9 mouse cellular contexts compared by ENCODE assay signal in genomic region chr11:120538485-120538884, GRCm38 (mm10). TPM values are rescaled to one million over a fixed set of nuclear protein-coding genes. Genes with fewer than 3 reads are reported as not detected.
DNase-seq lines count a peak whose midpoint lies in the region; ATAC-seq lines count a peak whose summit lies in the region.
"Had no signal": no experiment of that assay in that cellular context is flagged by ENCODE, and none has a peak within 500 bp of the region (broad histone marks: within the 10 kb centered on the region; RNA-seq: fewer than 3 reads in every experiment).

No protein-coding gene starts in this region.

- 78% methylated on average over 3 of the region's 3 CpGs for WGBS in heart, embryonic 10.5 days
- 72% methylated on average over 3 of the region's 3 CpGs for WGBS in kidney, embryonic 14.5 days

- peak overlapping the region; percentile 45; the same call in 1 of the 2 replicates for H3K9ac ChIP-seq in kidney, embryonic 14.5 days (ENCODE audit: low read depth, low read length)

- no peak overlapping the region for H3K4me2 ChIP-seq in kidney, embryonic 14.5 days (replicated peaks; ENCODE audit: low read depth, low read length)

- peak overlapping the region; percentile 78 for H3K27ac ChIP-seq in heart, embryonic 10.5 days
- H3K27ac ChIP-seq in kidney, embryonic 14.5 days (ENCODE audit: low read depth, low read length): peak overlapping the region; percentile 92

- H3K4me1 ChIP-seq in heart, embryonic 10.5 days: peaks cover 41% of the 10 kb centered on the region
- H3K4me1 ChIP-seq in kidney, embryonic 14.5 days (ENCODE audit: control insufficient read depth, insufficient read depth, low read length): peaks cover 20% of the 10 kb centered on the region

- H3K36me3 ChIP-seq in heart, embryonic 10.5 days: peaks cover 17% of the 10 kb centered on the region
- H3K36me3 ChIP-seq in kidney, embryonic 14.5 days (ENCODE audit: control insufficient read depth, insufficient read depth, low read length): peaks cover 17% of the 10 kb centered on the region

- DNase-seq in adrenal gland, adult (ENCODE audit: inconsistent age in 2 of 2, low spot score in 1 of 2): peak; percentile 39 to 83
- no peak for DNase-seq in adrenal gland, adult 8-10 months
- peak; percentile 86 to 87 for DNase-seq in cerebellum, adult 18-20 months
- no peak for DNase-seq in heart, embryonic 10.5 days (ENCODE audit: low spot score)
- DNase-seq in lung, postnatal 4 days: peak; percentile 44 to 71
- DNase-seq in urinary bladder, adult 2 months (ENCODE audit: low spot score): no peak
- DNase-seq in spleen, postnatal 10 days (ENCODE audit: low spot score in 2 of 2): no peak

- ATAC-seq in kidney, embryonic 14.5 days (ENCODE audit: low FRiP score, low TSS enrichment): no peak

- peaks cover 50% of the 10 kb centered on the region for H3K27me3 ChIP-seq in heart, embryonic 10.5 days (ENCODE audit: insufficient read depth, poor library complexity, severe bottlenecking)
- no peaks in the 10 kb centered on the region for H3K27me3 ChIP-seq in kidney, embryonic 14.5 days (ENCODE audit: control insufficient read depth, insufficient read depth, low read length)

- H3K9me3 ChIP-seq in heart, embryonic 10.5 days: no peaks in the 10 kb centered on the region
- no peaks in the 10 kb centered on the region for H3K9me3 ChIP-seq in kidney, embryonic 14.5 days (ENCODE audit: control insufficient read depth, low read length)
- H3K9me3 ChIP-seq: megakaryocyte, embryonic 14.5 days had no signal

- H3K4me3 ChIP-seq in heart, embryonic 10.5 days: no peak overlapping the region; the same call in 1 of the 2 replicates
- H3K4me3 ChIP-seq in kidney, embryonic 14.5 days (ENCODE audit: low read length): no peak overlapping the region

RNA-seq across cellular contexts. Expression of gene Gcgr, which starts 8.0 kb away (rescaled TPM):
- 1 to 10 TPM in 3 of 4 experiments, under 1 TPM in 1; 0.87 to 4.0 (median 2.3) TPM for total RNA-seq in adrenal gland, adult 8-10 months (2022)
- 0.26 and 2.2 TPM in 2 replicates for polyA plus RNA-seq in heart, embryonic 10.5 days (2016; fragmentation: Nextera tagmentation; extraction: Ambion mirVana)
- 2.0 and 2.4 TPM in 2 replicates for polyA plus RNA-seq in kidney, embryonic 14.5 days (2014; fragmentation: Nextera tagmentation; extraction: Ambion mirVana)
- polyA plus RNA-seq in urinary bladder, adult 2 months (2012; rRNA removed): 1.8 and 2.4 TPM in 2 replicates

RNA-seq across cellular contexts. Expression of gene Mcrip1, which starts 11.0 kb away (rescaled TPM):
- 10 to 100 TPM; 62.9 to 67.8 (median 65.3) TPM for total RNA-seq in adrenal gland, adult 8-10 months (2022)
- polyA plus RNA-seq in heart, embryonic 10.5 days (2016; fragmentation: Nextera tagmentation; extraction: Ambion mirVana): 153 and 186 TPM in 2 replicates
- 236 and 265 TPM in 2 replicates for polyA plus RNA-seq in kidney, embryonic 14.5 days (2014; fragmentation: Nextera tagmentation; extraction: Ambion mirVana)
- polyA plus RNA-seq in urinary bladder, adult 2 months (2012; rRNA removed): 112 and 117 TPM in 2 replicates

RNA-seq across cellular contexts. Expression of gene Ppp1r27, which starts 12.4 kb away (rescaled TPM):
- 1 to 10 TPM in 3 of 4 experiments, under 1 TPM in 1; 0.78 to 2.8 (median 1.2) TPM for total RNA-seq in adrenal gland, adult 8-10 months (2022)
- not detected in 2 replicates for polyA plus RNA-seq in heart, embryonic 10.5 days (2016; fragmentation: Nextera tagmentation; extraction: Ambion mirVana)
- 0.58 and 0.89 TPM in 2 replicates for polyA plus RNA-seq in kidney, embryonic 14.5 days (2014; fragmentation: Nextera tagmentation; extraction: Ambion mirVana)
- polyA plus RNA-seq in urinary bladder, adult 2 months (2012; rRNA removed): not detected in 2 replicates

RNA-seq across cellular contexts. Expression of gene P4hb, which starts 34.6 kb away (rescaled TPM):
- total RNA-seq in adrenal gland, adult 8-10 months (2022): 100 to 1,000 TPM; 439 to 580 (median 550) TPM
- 550 and 670 TPM in 2 replicates for polyA plus RNA-seq in heart, embryonic 10.5 days (2016; fragmentation: Nextera tagmentation; extraction: Ambion mirVana)
- 558 and 716 TPM in 2 replicates for polyA plus RNA-seq in kidney, embryonic 14.5 days (2014; fragmentation: Nextera tagmentation; extraction: Ambion mirVana)
- 272 and 354 TPM in 2 replicates for polyA plus RNA-seq in urinary bladder, adult 2 months (2012; rRNA removed)

RNA-seq across cellular contexts. Expression of gene Arhgdia, which starts 42.9 kb away (rescaled TPM):
- 100 to 1,000 TPM; 356 to 389 (median 365) TPM for total RNA-seq in adrenal gland, adult 8-10 months (2022)
- polyA plus RNA-seq in heart, embryonic 10.5 days (2016; fragmentation: Nextera tagmentation; extraction: Ambion mirVana): 587 and 673 TPM in 2 replicates
- 454 and 612 TPM in 2 replicates for polyA plus RNA-seq in kidney, embryonic 14.5 days (2014; fragmentation: Nextera tagmentation; extraction: Ambion mirVana)
- 399 and 409 TPM in 2 replicates for polyA plus RNA-seq in urinary bladder, adult 2 months (2012; rRNA removed)

Comparison
In these comparisons a context has a peak if more than half of its experiments do, and no peak if none do; other contexts are left out.
1. DNase-seq: peak in adrenal gland, adult (2 of 2), cerebellum, adult 18-20 months (2 of 2) and lung, postnatal 4 days (2 of 2); none in adrenal gland, adult 8-10 months (single experiment), heart, embryonic 10.5 days (single experiment), urinary bladder, adult 2 months (single experiment) and spleen, postnatal 10 days (0 of 2).